Mouse (Mus musculus) midbrain, embryonic 11.5 days (tissue): ENCODE measurements around the gene Tmx2. TPM values are rescaled to one million over a fixed set of nuclear protein-coding genes. Genes with fewer than 3 reads are reported as not detected.

Experiments
- ATAC-seq: fragments of 200-750 bp; cut with Nextera tagmentation; 2 replicates; pipeline ENCODE4 v1.8.0; 2017; ENCODE audit warnings: moderate TSS enrichment, moderate library complexity; ENCODE audit not compliant: low FRiP score
- DNase-seq: peaks from one replicate; pipeline ENCODE4 v3.0.0; 2015; ENCODE audit warnings: low spot score; ENCODE audit errors: missing footprints
- H3K27ac ChIP-seq: fragments of 300-500 bp; sonication (generic); 2 replicates; pipeline ENCODE4 v1.5.1; 2014; ENCODE audit warnings: low read depth, low read length
- H3K27me3 ChIP-seq: fragments of 300-500 bp; sonication (generic); 2 replicates; pipeline ENCODE4 v1.6.1; 2014; ENCODE audit warnings: mild to moderate bottlenecking, low read length, moderate library complexity, mixed read lengths; ENCODE audit not compliant: control insufficient read depth, insufficient read depth
- H3K36me3 ChIP-seq: fragments of 300-500 bp; sonication (generic); 2 replicates; pipeline ENCODE4 v1.6.1; 2014; ENCODE audit warnings: mild to moderate bottlenecking, low read length, moderate library complexity, mixed read lengths; ENCODE audit not compliant: control insufficient read depth, insufficient read depth
- H3K4me1 ChIP-seq: fragments of 300-500 bp; sonication (generic); 2 replicates; pipeline ENCODE4 v1.6.1; 2014; ENCODE audit warnings: low read length; ENCODE audit not compliant: control insufficient read depth, insufficient read depth
- H3K4me2 ChIP-seq: fragments of 300-500 bp; sonication (generic); 2 replicates; pipeline ENCODE4 v1.6.1; 2014; ENCODE audit warnings: mild to moderate bottlenecking, moderate library complexity
- H3K4me3 ChIP-seq: fragments of 300-500 bp; sonication (generic); 2 replicates; pipeline ENCODE4 v1.5.1; 2014; ENCODE audit warnings: low read depth, low read length
- H3K9ac ChIP-seq: fragments of 300-500 bp; sonication (generic); 2 replicates; pipeline ENCODE4 v1.6.1; 2014; ENCODE audit warnings: low read length
- H3K9me3 ChIP-seq: fragments of 300-500 bp; sonication (generic); 2 replicates; pipeline ENCODE4 v1.6.1; 2016; ENCODE audit warnings: low read length; ENCODE audit not compliant: control insufficient read depth
- WGBS: fragments of 180-500 bp; shearing (Covaris S2); extraction: QIAGEN DNeasy Blood & Tissue Kit; methylation state at CpG from one replicate; pipeline ENCODE4 v1.1.7; 2014; 5-methylcytosine and 5-hydroxymethylcytosine counted together
- polyA plus RNA-seq: library from polyadenylated mRNA; unstranded; fragments of >200 nt; fragmentation: Nextera tagmentation; extraction: Ambion mirVana; gene quantifications from 2 replicates; pipeline ENCODE4 v1.2.1, GENCODE M21; 2014

Gene Tmx2
- polyA plus RNA-seq, 1 experiment from 2014 or later: 195 TPM

GRCm38 (mm10) chr2:84670569-84670933 lies 8.4 kb downstream of the Tmx2 start, which contains the start of gene Selenoh:
Gene Selenoh, minus strand, starts transcription at chr2:84670770.
- Histone ChIP-seq H3K4me1 (peaks cover 4% of the 10 kb centered on the region; the same call in 1 of the 2 replicates), H3K4me3 (peak within 1 kb of the TSS; percentile 72), H3K27me3 (no peaks in the 10 kb centered on the region), H3K9ac (peak within 1 kb of the TSS; percentile 91), H3K27ac (peak within 1 kb of the TSS; percentile 80), H3K4me2 (peak within 1 kb of the TSS; percentile 56), H3K36me3 (peaks cover 3% of the 10 kb centered on the region; the same call in 1 of the 2 replicates), H3K9me3 (no peaks in the 10 kb centered on the region)
- ATAC-seq (peak; percentile 97), DNase-seq (peak; percentile 98)
- under 1% methylated on average over 20 of the region's 20 CpGs for WGBS

GRCm38 (mm10) chr2:84669828-84670568 lies 8.9 kb downstream of the Tmx2 start:
- peak overlapping the region; percentile 56 for H3K4me2 ChIP-seq
- ATAC-seq: peak; percentile 85
- H3K27me3 ChIP-seq: no peaks in the 10 kb centered on the region
- peaks cover 4% of the 10 kb centered on the region; the same call in 1 of the 2 replicates for H3K4me1 ChIP-seq
- 3% methylated on average over 39 of the region's 39 CpGs for WGBS
- DNase-seq: no peak
- peak overlapping the region; percentile 91 for H3K9ac ChIP-seq
- H3K9me3 ChIP-seq: no peaks in the 10 kb centered on the region
- peak overlapping the region; percentile 72 for H3K4me3 ChIP-seq
- H3K36me3 ChIP-seq: peaks cover 3% of the 10 kb centered on the region; the same call in 1 of the 2 replicates
- H3K27ac ChIP-seq: peak overlapping the region; percentile 80

- Histone ChIP-seq H3K4me3 (no peak overlapping the region), H3K4me2 (no peak overlapping the region), H3K9me3 (no peaks in the 10 kb centered on the region), H3K36me3 (no peaks in the 10 kb centered on the region), H3K9ac (no peak overlapping the region), H3K27me3 (no peaks in the 10 kb centered on the region), H3K4me1 (peaks cover 4% of the 10 kb centered on the region; the same call in 1 of the 2 replicates), H3K27ac (no peak overlapping the region)
- no peak for DNase-seq
- WGBS: 67% methylated on average over 12 of the region's 12 CpGs
- no peak for ATAC-seq
Measured at GRCm38 (mm10) chr2:84666081-84666480, 12.9 kb downstream of the Tmx2 start.

- Histone ChIP-seq H3K4me1 (no peaks in the 10 kb centered on the region), H3K27ac (no peak overlapping the region), H3K9ac (no peak overlapping the region), H3K36me3 (no peaks in the 10 kb centered on the region), H3K9me3 (no peaks in the 10 kb centered on the region), H3K4me2 (no peak overlapping the region), H3K27me3 (no peaks in the 10 kb centered on the region), H3K4me3 (no peak overlapping the region)
- ATAC-seq (peak; percentile 47; the same call in 1 of the 2 replicates), DNase-seq (no peak)
- 20% methylated on average over 2 of the region's 2 CpGs for WGBS
Measured at GRCm38 (mm10) chr2:84662866-84663265, 16.1 kb downstream of the Tmx2 start.

GRCm38 (mm10) chr2:84660253-84660652 lies 18.7 kb downstream of the Tmx2 start:
- no peak overlapping the region for H3K4me2 ChIP-seq
- no peak overlapping the region for H3K27ac ChIP-seq
- no peaks in the 10 kb centered on the region for H3K27me3 ChIP-seq
- H3K4me1 ChIP-seq: no peaks in the 10 kb centered on the region
- no peak overlapping the region for H3K4me3 ChIP-seq
- H3K36me3 ChIP-seq: no peaks in the 10 kb centered on the region
- DNase-seq (no peak), ATAC-seq (no peak)
- no peaks in the 10 kb centered on the region for H3K9me3 ChIP-seq
- WGBS: 66% methylated on average over 3 of the region's 3 CpGs
- no peak overlapping the region for H3K9ac ChIP-seq

DNA sequence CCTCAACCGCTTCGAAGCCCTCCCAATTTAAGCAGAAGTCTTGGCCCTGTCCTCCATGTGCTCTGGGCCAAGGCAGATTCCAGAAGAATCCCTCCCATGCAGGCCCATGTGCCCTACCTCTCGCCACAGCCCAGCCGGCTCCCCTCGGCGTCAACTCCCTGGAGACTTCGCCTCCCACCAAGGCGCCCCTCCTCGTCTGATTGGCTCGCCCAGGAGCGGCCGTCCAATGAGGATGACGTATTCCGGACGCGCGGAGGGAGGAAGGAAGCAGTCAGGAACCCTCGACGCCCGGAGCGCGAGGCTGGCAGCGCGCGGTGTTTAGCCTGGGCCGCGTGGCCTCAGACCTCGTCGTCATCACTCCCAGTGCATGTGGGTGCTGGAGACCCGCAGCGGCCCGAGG lies 20.1 kb downstream of the Tmx2 start, which contains the start of gene Btbd18:
Gene Btbd18 (plus strand): TSS at position 274 of the 400 bp plus-strand sequence.
- Histone ChIP-seq H3K4me2 (no peak within 1 kb of the TSS), H3K27me3 (no peaks in the 10 kb centered on the region), H3K4me1 (no peaks in the 10 kb centered on the region), H3K9me3 (no peaks in the 10 kb centered on the region), H3K9ac (no peak within 1 kb of the TSS), H3K27ac (no peak within 1 kb of the TSS), H3K36me3 (no peaks in the 10 kb centered on the region), H3K4me3 (no peak within 1 kb of the TSS)
- ATAC-seq (no peak; the same call in 1 of the 2 replicates), DNase-seq (no peak)
- WGBS: 91% methylated on average over 32 of the region's 32 CpGs

- Histone ChIP-seq H3K36me3 (no peaks in the 10 kb centered on the region), H3K4me1 (peaks cover 3% of the 10 kb centered on the region; the same call in 1 of the 2 replicates), H3K27me3 (no peaks in the 10 kb centered on the region), H3K27ac (no peak overlapping the region), H3K9ac (no peak overlapping the region), H3K4me3 (no peak overlapping the region), H3K4me2 (no peak overlapping the region), H3K9me3 (no peaks in the 10 kb centered on the region)
- no peak for DNase-seq
- ATAC-seq: no peak
- WGBS: 83% methylated on average over 1 of the region's 1 CpGs
Measured at GRCm38 (mm10) chr2:84655864-84656263, 23.1 kb downstream of the Tmx2 start.

- no peaks in the 10 kb centered on the region for H3K9me3 ChIP-seq
- no peak overlapping the region for H3K4me2 ChIP-seq
- H3K27ac ChIP-seq: no peak overlapping the region
- H3K27me3 ChIP-seq: no peaks in the 10 kb centered on the region
- no peaks in the 10 kb centered on the region for H3K36me3 ChIP-seq
- DNase-seq (no peak), ATAC-seq (no peak)
- H3K4me3 ChIP-seq: no peak overlapping the region
- H3K4me1 ChIP-seq: peaks cover 4% of the 10 kb centered on the region
- no peak overlapping the region for H3K9ac ChIP-seq
Measured at GRCm38 (mm10) chr2:84653354-84653753, 25.6 kb downstream of the Tmx2 start.

DNA sequence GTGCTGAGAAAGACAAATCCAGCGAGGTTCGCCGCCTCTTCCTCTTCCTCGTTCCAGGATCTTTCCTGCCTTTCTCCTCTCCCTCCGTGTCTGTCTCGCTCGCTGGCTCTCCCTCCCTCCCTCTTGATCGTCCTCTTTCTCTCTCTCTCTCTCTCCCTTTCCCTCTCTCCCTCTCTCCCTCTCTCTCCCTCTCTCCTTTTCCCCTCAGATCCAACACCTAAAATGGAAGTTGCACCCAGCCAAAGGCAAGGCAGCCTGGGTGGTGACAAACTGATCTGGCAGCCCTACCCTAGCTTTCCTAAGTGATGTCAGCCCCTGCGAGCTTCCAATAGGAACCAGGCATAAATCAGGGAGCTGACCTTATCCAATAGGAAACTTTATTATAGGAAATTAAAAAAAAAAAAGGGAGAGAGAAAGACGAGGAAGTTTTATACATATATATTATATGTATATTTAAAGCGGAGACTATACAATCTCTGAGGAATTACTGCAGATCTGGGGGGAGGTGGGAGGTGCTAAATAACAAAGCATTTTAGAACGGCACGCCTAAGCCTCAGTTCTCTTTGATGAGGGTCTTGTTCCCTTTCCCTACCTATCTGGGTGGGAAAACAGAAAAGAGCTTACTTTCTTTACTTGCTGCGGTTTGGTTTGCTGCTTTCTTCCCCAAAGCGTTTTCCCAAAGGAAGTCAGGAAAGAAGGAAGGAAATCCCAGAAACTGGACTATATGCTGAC lies 28.3 kb downstream of the Tmx2 start, which contains the start of gene Ctnnd1:
Gene Ctnnd1 (minus strand): TSS at position 302 of the 732 bp plus-strand sequence.
- Histone ChIP-seq H3K9me3 (no peaks in the 10 kb centered on the region), H3K4me2 (peak within 1 kb of the TSS; percentile 64), H3K27me3 (no peaks in the 10 kb centered on the region), H3K36me3 (no peaks in the 10 kb centered on the region; the same call in 1 of the 2 replicates), H3K4me3 (peak within 1 kb of the TSS; percentile 69), H3K27ac (peak within 1 kb of the TSS; percentile 66), H3K4me1 (peaks cover 6% of the 10 kb centered on the region), H3K9ac (peak within 1 kb of the TSS; percentile 79)
- ATAC-seq (peak; percentile 98), DNase-seq (peak; percentile 98)
- WGBS: under 1% methylated on average over 15 of the region's 15 CpGs
